Mouse (Mus musculus) liver, adult 2 months (tissue): ENCODE results near the gene Adam19.

ENCODE experiments used
- CTCF ChIP-seq: fragments of 200-500 bp; IDR thresholded peaks from 2 replicates; pipeline ENCODE4 v1.5.1; 2011; ENCODE audit warnings: low read depth, low read length, control low read depth
- POLR2A ChIP-seq: fragments of 200-500 bp; IDR thresholded peaks from 2 replicates; pipeline ENCODE4 v1.6.1; 2011; ENCODE audit warnings: low read length, control low read depth; ENCODE audit not compliant: insufficient read depth; ENCODE audit errors: extremely low read depth

GRCm38 (mm10) chr11:46062569-46062968, 6.8 kb downstream of the Adam19 start:
- TF ChIP-seq CTCF: no peak
- TF ChIP-seq POLR2A: no peak
